In genomic region chr14:93585432-93586024, GRCm38 (mm10) we compare ENCODE assay signal across 22 mouse cellular contexts.
DNase-seq lines count a peak whose midpoint lies in the region; ATAC-seq and TF ChIP-seq lines count a peak whose summit lies in the region.
"Had no signal": no experiment of that assay in that cellular context is flagged by ENCODE, and none has a peak within 500 bp of the region (broad histone marks: within the 10 kb centered on the region; RNA-seq: fewer than 3 reads in every experiment).

No protein-coding gene starts in this region.

- no peak overlapping the region for H3K9ac ChIP-seq in neural tube, embryonic 13.5 days
- H3K9ac ChIP-seq in forebrain, embryonic 12.5 days, result no peak overlapping the region
- no peak overlapping the region for H3K9ac ChIP-seq in forebrain, postnatal 0 days
- no peak overlapping the region for H3K9ac ChIP-seq in lung, postnatal 0 days (replicated peaks; ENCODE audit: low read depth)
- H3K9ac ChIP-seq: embryonic facial prominence, embryonic 12.5 days; heart, embryonic 15.5 days; limb, embryonic 12.5 days; liver, postnatal 0 days had no signal

- TF ChIP-seq CTCF in forebrain, postnatal 0 days (IDR thresholded peaks at IDR 0.05; ENCODE audit: low read depth), result no peak
- no peak for TF ChIP-seq CTCF in lung, postnatal 0 days (IDR thresholded peaks at IDR 0.05)

- no peaks in the 10 kb centered on the region for H3K36me3 ChIP-seq in neural tube, embryonic 13.5 days
- no peaks in the 10 kb centered on the region for H3K36me3 ChIP-seq in forebrain, embryonic 12.5 days (replicated peaks)
- H3K36me3 ChIP-seq in forebrain, postnatal 0 days (ENCODE audit: insufficient read depth), result no peaks in the 10 kb centered on the region
- no peaks in the 10 kb centered on the region for H3K36me3 ChIP-seq in lung, postnatal 0 days (ENCODE audit: insufficient read depth, low read length)
- H3K36me3 ChIP-seq: embryonic facial prominence, embryonic 12.5 days; heart, embryonic 15.5 days; limb, embryonic 12.5 days had no signal

- ATAC-seq in neural tube, embryonic 13.5 days (ENCODE audit: low read depth), result no peak; the same call in 1 of the 2 replicates
- ATAC-seq in forebrain, embryonic 12.5 days (ENCODE audit: low FRiP score), result peak; percentile 78; the same call in 1 of the 2 replicates
- peak; percentile 40; the same call in 1 of the 2 replicates for ATAC-seq in forebrain, postnatal 0 days
- ATAC-seq in megakaryocyte-erythroid progenitor cell, adult 5-6 weeks (replicated peaks; ENCODE audit: low FRiP score, low TSS enrichment, poor library complexity, severe bottlenecking), result no peak
- ATAC-seq in lung, postnatal 0 days, result no peak
- ATAC-seq: intestine, postnatal 0 days; liver, postnatal 0 days had no signal

- H3K4me3 ChIP-seq in neural tube, embryonic 13.5 days, result no peak overlapping the region
- H3K4me3 ChIP-seq in forebrain, embryonic 12.5 days (replicated peaks), result no peak overlapping the region
- no peak overlapping the region for H3K4me3 ChIP-seq in forebrain, postnatal 0 days (ENCODE audit: low read depth, low read length)
- no peak overlapping the region for H3K4me3 ChIP-seq in lung, postnatal 0 days (ENCODE audit: low read depth, low read length)
- H3K4me3 ChIP-seq: embryonic facial prominence, embryonic 12.5 days; gastrocnemius, adult 2 months; heart, embryonic 15.5 days; limb, embryonic 12.5 days had no signal

- 63% methylated on average over 3 of the region's 3 CpGs for WGBS in neural tube, embryonic 13.5 days
- WGBS in forebrain, embryonic 12.5 days, result 26% methylated on average over 3 of the region's 3 CpGs
- 18% methylated on average over 3 of the region's 3 CpGs for WGBS in forebrain, postnatal 0 days
- WGBS in lung, postnatal 0 days, result 71% methylated on average over 3 of the region's 3 CpGs

- peak overlapping the region; percentile 52 for H3K27ac ChIP-seq in neural tube, embryonic 13.5 days (replicated peaks)
- no peak overlapping the region for H3K27ac ChIP-seq in forebrain, embryonic 12.5 days
- no peak overlapping the region for H3K27ac ChIP-seq in forebrain, postnatal 0 days (ENCODE audit: low read depth, low read length)
- H3K27ac ChIP-seq in lung, postnatal 0 days (ENCODE audit: low read length), result no peak overlapping the region
- H3K27ac ChIP-seq: embryonic facial prominence, embryonic 12.5 days; gastrocnemius, adult 2 months; heart, embryonic 15.5 days; limb, embryonic 12.5 days had no signal

- no peak overlapping the region for H3K4me2 ChIP-seq in neural tube, embryonic 13.5 days
- no peak overlapping the region for H3K4me2 ChIP-seq in forebrain, embryonic 12.5 days
- no peak overlapping the region for H3K4me2 ChIP-seq in forebrain, postnatal 0 days (ENCODE audit: low read depth)
- no peak overlapping the region for H3K4me2 ChIP-seq in lung, postnatal 0 days (replicated peaks; ENCODE audit: low read depth, low read length)
- H3K4me2 ChIP-seq: embryonic facial prominence, embryonic 12.5 days; heart, embryonic 15.5 days; limb, embryonic 12.5 days; liver, embryonic 11.5 days had no signal

- no peak for TF ChIP-seq EP300 in lung, postnatal 0 days (IDR thresholded peaks at IDR 0.05)

- no peaks in the 10 kb centered on the region for H3K4me1 ChIP-seq in neural tube, embryonic 13.5 days (replicated peaks)
- H3K4me1 ChIP-seq in forebrain, embryonic 12.5 days, result peaks cover 5% of the 10 kb centered on the region; the same call in 1 of the 2 replicates
- no peaks in the 10 kb centered on the region for H3K4me1 ChIP-seq in forebrain, postnatal 0 days (ENCODE audit: insufficient read depth)
- H3K4me1 ChIP-seq in lung, postnatal 0 days (ENCODE audit: insufficient read depth, low read depth, low read length), result no peaks in the 10 kb centered on the region
- H3K4me1 ChIP-seq: embryonic facial prominence, embryonic 12.5 days; heart, embryonic 15.5 days; limb, embryonic 12.5 days had no signal

- H3K27me3 ChIP-seq in neural tube, embryonic 13.5 days, result no peaks in the 10 kb centered on the region
- H3K27me3 ChIP-seq in forebrain, embryonic 12.5 days, result 0 out of 2 replicates have a peak, but pooled peaks cover 2% of the 10 kb centered on the region
- H3K27me3 ChIP-seq in forebrain, postnatal 0 days (ENCODE audit: insufficient read depth, low read length), result no peaks in the 10 kb centered on the region
- no peaks in the 10 kb centered on the region for H3K27me3 ChIP-seq in lung, postnatal 0 days (replicated peaks; ENCODE audit: insufficient read depth, low read length)
- H3K27me3 ChIP-seq: embryonic facial prominence, embryonic 12.5 days; heart, embryonic 15.5 days; limb, embryonic 12.5 days had no signal

- H3K9me3 ChIP-seq in neural tube, embryonic 13.5 days, result no peaks in the 10 kb centered on the region
- H3K9me3 ChIP-seq in forebrain, embryonic 12.5 days, result no peaks in the 10 kb centered on the region
- H3K9me3 ChIP-seq in forebrain, postnatal 0 days (ENCODE audit: low read length), result no peaks in the 10 kb centered on the region
- H3K9me3 ChIP-seq in lung, postnatal 0 days (ENCODE audit: low read length), result no peaks in the 10 kb centered on the region
- H3K9me3 ChIP-seq: embryonic facial prominence, embryonic 12.5 days; heart, embryonic 15.5 days; limb, embryonic 12.5 days had no signal

- no peak for DNase-seq in neural tube, embryonic 10.5 days (ENCODE audit: extremely low spot score, low spot score)
- DNase-seq in forebrain, postnatal 0 days, result peak; percentile 52
- DNase-seq in retina, postnatal 1 day, result peak; percentile 80
- DNase-seq in urinary bladder, adult 18-20 months (ENCODE audit: low spot score in 2 of 2), result no peak
- no peak for DNase-seq in lung, postnatal 0 days (ENCODE audit: low spot score)
- DNase-seq: adrenal gland, postnatal 25 days; cerebellum, adult 11 months; cerebellum, postnatal 10 days; gastrocnemius, adult 2 months; heart, postnatal 4 days; kidney, postnatal 36 days; layer of hippocampus, postnatal 36 days; liver, postnatal 0 days; lung, postnatal 10 days had no signal

Comparison
In these comparisons a context has a peak if more than half of its experiments do, and no peak if none do; other contexts are left out.
1. ATAC-seq: peak in forebrain, embryonic 12.5 days (single experiment) and forebrain, postnatal 0 days (single experiment); none in neural tube, embryonic 13.5 days (single experiment), megakaryocyte-erythroid progenitor cell, adult 5-6 weeks (single experiment) and lung, postnatal 0 days (single experiment).
2. DNase-seq: peak in forebrain, postnatal 0 days (single experiment) and retina, postnatal 1 day (single experiment); none in neural tube, embryonic 10.5 days (single experiment), urinary bladder, adult 18-20 months (0 of 2) and lung, postnatal 0 days (single experiment).